Mouse (Mus musculus) 3134 (cell line): ENCODE data around the gene Hspa1b.
A peak's percentile ranks its signal among the peaks of the same experiment; 100 is the strongest.
"Not testable (repeated sequence)": the region's sequence is repeated elsewhere in the genome, so short reads cannot be mapped to it uniquely, and the experiment has no call there.

Experiments used
- DNase-seq: peaks from one replicate; pipeline ENCODE4 v3.0.0-alpha.2; 2011; ENCODE audit warnings: low spot score; ENCODE audit not compliant: insufficient read length; ENCODE audit errors: extremely low read depth

The Hspa1b gene

GRCm38 (mm10) chr17:34956340-34956739, 2.7 kb downstream of the Hspa1b start:
- DNase-seq = no peak

GRCm38 (mm10) chr17:34955884-34956283, 3.2 kb downstream of the Hspa1b start:
- DNase-seq = no peak

- no peak for DNase-seq
These were observed 4.2 kb downstream of the Hspa1b start for GRCm38 (mm10) chr17:34954831-34955230.

GRCm38 (mm10) chr17:34953904-34954303, 5.1 kb downstream of the Hspa1b start:
- no peak for DNase-seq

GRCm38 (mm10) chr17:34953258-34953657, 5.8 kb downstream of the Hspa1b start:
- DNase-seq = no peak

GRCm38 (mm10) chr17:34952378-34953040, 6.5 kb downstream of the Hspa1b start:
- DNase-seq = peak; percentile 81

- no peak for DNase-seq
These were observed 7.2 kb downstream of the Hspa1b start for GRCm38 (mm10) chr17:34951636-34952377.

- DNase-seq = no peak
These were observed 8.3 kb downstream of the Hspa1b start for GRCm38 (mm10) chr17:34950514-34951455.

GRCm38 (mm10) chr17:34949553-34949969, 9.5 kb downstream of the Hspa1b start:
- no peak for DNase-seq

GRCm38 (mm10) chr17:34948721-34949552, 10.1 kb downstream of the Hspa1b start:
- DNase-seq = not testable (repeated sequence)

- no peak for DNase-seq
These were observed 11.4 kb downstream of the Hspa1b start for GRCm38 (mm10) chr17:34947606-34948005.

- no peak for DNase-seq
These were observed 12.4 kb downstream of the Hspa1b start for GRCm38 (mm10) chr17:34946486-34947140.

GRCm38 (mm10) chr17:34944362-34944761, 14.7 kb downstream of the Hspa1b start:
- no peak for DNase-seq

GRCm38 (mm10) chr17:34943128-34943815, 15.8 kb downstream of the Hspa1b start:
- no peak for DNase-seq

GRCm38 (mm10) chr17:34941344-34942041, 17.5 kb downstream of the Hspa1b start:
- no peak for DNase-seq

- DNase-seq = no peak
These were observed 21.0 kb downstream of the Hspa1b start for GRCm38 (mm10) chr17:34937960-34938505.

GRCm38 (mm10) chr17:34934830-34935229, 24.2 kb downstream of the Hspa1b start:
- DNase-seq = no peak

- DNase-seq = no peak
These were observed 25.0 kb downstream of the Hspa1b start for GRCm38 (mm10) chr17:34934031-34934430.
